Mouse (Mus musculus) CH12F3 (cell line): ENCODE measurements around the gene Dnajc12.
"Not testable (repeated sequence)": the region's sequence is repeated elsewhere in the genome, so short reads cannot be mapped to it uniquely, and the experiment has no call there.

ENCODE experiments used
- in situ Hi-C: fragments of 300-500 bp; cut with MboI; formaldehyde crosslinking; loops from 2 replicates; pipeline ENCODE4 v1.14.3; 2020; ENCODE audit warnings: low sequenced_read_pairs

Gene Dnajc12

GRCm38 (mm10) chr10:63429380-63429779, 47.1 kb downstream of the Dnajc12 start:
- in situ Hi-C loops: no loop called here

GRCm38 (mm10) chr10:63429785-63430305, 47.6 kb downstream of the Dnajc12 start, which contains the start of gene Ctnna3:
Gene Ctnna3, plus strand, starts transcription at chr10:63430098.
- in situ Hi-C loops: no loop called here

- in situ Hi-C loops: no loop called here
Observed at GRCm38 (mm10) chr10:63431221-63431736, 49.0 kb downstream of the Dnajc12 start.

- in situ Hi-C loops: no loop called here
Observed at GRCm38 (mm10) chr10:63432099-63432498, 49.9 kb downstream of the Dnajc12 start.

- in situ Hi-C loops: no loop called here
Observed at GRCm38 (mm10) chr10:63432887-63433286, 50.6 kb downstream of the Dnajc12 start.

- in situ Hi-C loops: no loop called here
Observed at GRCm38 (mm10) chr10:63438736-63439262, 56.6 kb downstream of the Dnajc12 start.

- in situ Hi-C loops: no loop called here
Observed at GRCm38 (mm10) chr10:63439694-63440228, 57.5 kb downstream of the Dnajc12 start.

- in situ Hi-C loops: not testable (repeated sequence)
Observed at GRCm38 (mm10) chr10:63444602-63445387, 62.6 kb downstream of the Dnajc12 start.

- in situ Hi-C loops: no loop called here
Observed at GRCm38 (mm10) chr10:63453926-63454325, 71.7 kb downstream of the Dnajc12 start.

- in situ Hi-C loops: no loop called here
Observed at GRCm38 (mm10) chr10:63455110-63455878, 73.1 kb downstream of the Dnajc12 start.

GRCm38 (mm10) chr10:63457292-63458128, 75.3 kb downstream of the Dnajc12 start:
- in situ Hi-C loops: no loop called here
